Mouse (Mus musculus) bone marrow macrophage, adult 2 months (primary cell): ENCODE results near the gene Znrf4. TPM values are rescaled to one million over a fixed set of nuclear protein-coding genes. Genes with fewer than 3 reads are reported as not detected.

ENCODE experiments used
- H3K27ac ChIP-seq: 2 replicates; pipeline ENCODE4 v1.5.1; 2012; ENCODE audit warnings: low read depth, low read length; ENCODE audit not compliant: insufficient read depth
- H3K4me1 ChIP-seq: 2 replicates; pipeline ENCODE4 v1.6.1; 2012; ENCODE audit warnings: low read length; ENCODE audit not compliant: control insufficient read depth, insufficient read depth
- H3K4me3 ChIP-seq: 2 replicates; pipeline ENCODE4 v1.5.1; 2012; ENCODE audit warnings: mild to moderate bottlenecking, low read length, moderate library complexity; ENCODE audit not compliant: insufficient read depth
- CTCF ChIP-seq: IDR thresholded peaks from 2 replicates; pipeline ENCODE4 v1.5.1; 2012; ENCODE audit warnings: low read depth, mild to moderate bottlenecking, low read length, moderate library complexity
- POLR2A ChIP-seq: IDR thresholded peaks from 2 replicates; pipeline ENCODE4 v1.6.1; 2012; ENCODE audit warnings: mild to moderate bottlenecking, low read depth, low read length, borderline replicate concordance
- polyA plus RNA-seq: library from polyadenylated mRNA; stranded (reverse); fragments of >200 nt; gene quantifications from 2 replicates; pipeline ENCODE4 v1.2.4, GENCODE M21; 2012; ENCODE audit not compliant: missing spikeins, insufficient read depth, insufficient read length

Znrf4 gene
- polyA plus RNA-seq, 1 experiment, result not detected

DNA sequence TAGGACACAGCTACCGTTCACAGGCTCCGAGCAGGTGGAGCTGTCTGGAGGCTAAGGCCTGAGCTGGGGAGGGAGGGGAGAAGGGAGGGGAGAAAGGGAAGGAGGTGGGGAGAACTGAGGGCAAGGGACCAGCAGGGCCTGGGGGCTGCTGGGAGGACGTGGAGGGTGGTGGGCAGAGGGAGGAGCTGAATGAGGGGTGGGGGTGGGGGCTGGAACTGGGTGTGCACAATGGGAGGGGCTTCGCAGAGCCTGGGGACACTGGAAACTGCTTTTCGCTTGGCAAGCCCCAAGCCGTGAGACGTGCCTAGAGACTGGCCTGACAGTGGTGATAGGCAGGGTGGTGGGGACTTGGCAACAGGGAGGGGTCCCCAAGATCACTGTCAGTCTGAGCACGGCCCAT is 43.0 kb downstream of the Znrf4 start:
- Histone ChIP-seq H3K27ac (peak overlapping the region; percentile 52), H3K4me3 (peak overlapping the region; percentile 46), H3K4me1 (peaks cover 27% of the 10 kb centered on the region)
- TF ChIP-seq CTCF (no peak), POLR2A (no peak)

DNA sequence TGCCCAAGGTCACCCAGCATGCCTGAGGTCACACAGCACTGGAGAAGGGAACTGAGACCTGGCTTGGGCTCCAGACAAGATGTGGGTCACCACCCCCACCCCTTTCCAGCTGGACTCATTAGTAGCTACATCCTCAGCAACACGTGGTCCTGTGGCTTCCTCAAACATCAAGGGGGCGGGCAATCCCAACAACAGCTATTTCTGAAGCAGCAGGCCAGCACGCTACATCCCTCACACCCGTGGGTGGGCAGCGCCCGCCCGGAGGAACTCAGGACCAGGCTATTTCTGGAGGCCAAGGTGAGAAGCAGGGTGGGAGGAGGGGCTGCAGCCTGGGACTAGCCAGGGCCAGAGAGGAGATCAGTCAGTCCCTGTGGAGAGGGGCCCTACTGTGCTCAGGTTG is 43.4 kb downstream of the Znrf4 start:
- peak overlapping the region; percentile 52 for H3K27ac ChIP-seq
- TF ChIP-seq CTCF, result no peak
- no peak for TF ChIP-seq POLR2A
- peaks cover 31% of the 10 kb centered on the region for H3K4me1 ChIP-seq
- peak overlapping the region; percentile 46 for H3K4me3 ChIP-seq

DNA sequence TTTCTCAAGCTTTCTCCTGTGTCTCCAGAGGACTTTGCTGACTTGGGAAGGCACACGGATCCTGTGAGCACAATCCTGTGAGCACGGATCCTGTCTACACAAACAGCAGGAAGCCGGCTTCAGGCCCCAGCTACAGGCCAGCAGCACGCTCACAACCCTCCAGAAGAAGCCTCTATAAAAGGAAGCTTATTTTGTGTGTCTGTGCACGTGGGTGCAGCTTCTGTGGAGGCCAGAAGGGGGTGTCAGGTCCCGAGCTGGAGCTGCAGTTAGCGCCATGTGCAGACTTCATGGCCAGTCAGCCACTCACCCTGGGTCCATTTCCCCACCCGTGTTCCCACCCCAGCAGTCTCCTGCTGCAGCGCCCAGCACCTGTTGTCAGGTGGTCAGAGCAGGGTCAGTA is 43.9 kb downstream of the Znrf4 start:
- Histone ChIP-seq H3K4me1 (peaks cover 30% of the 10 kb centered on the region), H3K27ac (0 out of 2 replicates have a peak overlapping the region, but pooled peaks have one; percentile 29), H3K4me3 (no peak overlapping the region)
- 0 out of 2 replicates have a peak, but pooled peaks have one; percentile 7 for TF ChIP-seq CTCF
- no peak for TF ChIP-seq POLR2A

DNA sequence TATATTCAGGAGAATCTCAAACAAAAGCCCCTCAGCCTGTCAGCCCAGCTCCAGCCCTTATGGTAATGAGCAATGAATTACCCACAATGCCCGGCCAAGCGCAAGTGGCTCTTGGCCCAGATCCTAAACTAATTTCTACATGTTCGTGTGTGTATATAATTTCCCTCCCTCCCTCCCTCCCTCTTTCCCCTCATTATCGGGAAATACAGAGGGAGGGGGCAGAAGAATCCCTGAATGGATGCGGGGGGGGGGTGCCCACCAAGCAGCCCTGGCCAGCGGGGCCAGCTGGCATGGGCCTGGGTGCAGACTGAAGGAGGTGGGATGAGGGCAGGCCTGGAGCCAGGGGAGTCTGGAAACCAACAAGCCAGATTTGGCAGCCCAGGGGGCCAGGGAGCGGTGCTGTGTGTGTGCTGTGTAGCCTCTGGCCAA is 44.8 kb downstream of the Znrf4 start:
- Histone ChIP-seq H3K27ac (no peak overlapping the region), H3K4me1 (peaks cover 36% of the 10 kb centered on the region), H3K4me3 (no peak overlapping the region)
- TF ChIP-seq POLR2A, result no peak
- TF ChIP-seq CTCF, result no peak

DNA sequence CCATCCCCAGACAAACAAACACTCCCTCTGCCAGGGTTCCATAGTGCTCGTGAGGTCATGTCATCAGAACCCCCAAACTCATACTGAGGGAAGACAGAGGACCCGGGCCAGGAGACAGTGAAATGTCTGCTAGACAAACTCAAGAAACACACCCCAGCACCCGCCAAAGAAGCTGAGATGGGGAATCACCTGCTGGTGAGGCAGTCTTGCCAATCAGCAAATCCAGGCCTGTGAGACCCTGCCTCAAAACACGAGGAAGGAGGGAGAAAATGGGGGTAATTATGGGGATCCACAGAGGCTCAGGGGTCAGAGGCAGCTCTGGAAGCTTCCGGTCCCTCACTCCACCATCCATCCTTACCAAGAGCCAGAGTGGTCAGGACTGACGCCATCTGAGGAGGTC is 45.5 kb downstream of the Znrf4 start:
- TF ChIP-seq CTCF (no peak), POLR2A (no peak)
- Histone ChIP-seq H3K4me3 (no peak overlapping the region), H3K27ac (no peak overlapping the region), H3K4me1 (peaks cover 36% of the 10 kb centered on the region)

DNA sequence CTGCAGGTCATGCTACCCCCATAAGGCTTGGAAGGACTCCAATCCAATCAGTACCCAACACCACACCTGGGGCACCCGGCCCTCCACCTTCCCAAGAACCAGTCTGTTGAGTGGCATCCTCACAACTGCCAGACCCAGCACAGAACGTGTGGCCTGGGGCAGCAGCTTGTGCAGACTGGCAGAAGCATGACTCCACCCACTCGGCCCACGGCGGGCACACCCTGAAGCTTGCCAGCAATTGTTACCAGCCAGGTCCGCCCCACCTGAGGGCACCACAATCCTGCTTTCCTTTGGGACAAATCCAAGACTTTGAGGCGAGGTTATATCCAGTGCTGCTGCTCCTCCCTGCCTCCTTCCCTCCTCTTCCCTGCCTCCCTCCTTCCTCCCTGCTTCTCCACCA is 47.4 kb downstream of the Znrf4 start:
- no peak overlapping the region for H3K27ac ChIP-seq
- TF ChIP-seq CTCF (no peak), POLR2A (no peak)
- H3K4me1 ChIP-seq, result peaks cover 41% of the 10 kb centered on the region
- H3K4me3 ChIP-seq, result no peak overlapping the region

DNA sequence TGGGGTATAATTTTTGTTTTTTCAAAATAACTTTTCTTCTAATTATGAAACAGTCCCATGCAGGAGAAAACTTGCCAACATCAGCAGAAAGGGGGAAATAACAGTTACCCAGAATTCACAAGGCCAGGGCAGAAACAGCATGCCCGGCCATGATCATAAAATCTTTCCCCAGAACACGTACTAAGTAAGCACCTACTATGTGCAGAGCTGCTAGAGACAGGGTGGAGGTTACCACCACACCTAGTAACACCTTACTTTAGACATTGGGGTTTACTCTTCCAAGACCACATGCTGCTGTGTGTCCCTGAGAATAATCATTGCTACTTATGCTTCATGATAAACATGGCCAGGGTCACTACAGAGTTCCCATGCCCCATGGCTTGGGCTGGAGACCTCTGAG is 47.9 kb downstream of the Znrf4 start:
- Histone ChIP-seq H3K4me3 (no peak overlapping the region), H3K4me1 (peaks cover 38% of the 10 kb centered on the region), H3K27ac (no peak overlapping the region)
- no peak for TF ChIP-seq CTCF
- no peak for TF ChIP-seq POLR2A

DNA sequence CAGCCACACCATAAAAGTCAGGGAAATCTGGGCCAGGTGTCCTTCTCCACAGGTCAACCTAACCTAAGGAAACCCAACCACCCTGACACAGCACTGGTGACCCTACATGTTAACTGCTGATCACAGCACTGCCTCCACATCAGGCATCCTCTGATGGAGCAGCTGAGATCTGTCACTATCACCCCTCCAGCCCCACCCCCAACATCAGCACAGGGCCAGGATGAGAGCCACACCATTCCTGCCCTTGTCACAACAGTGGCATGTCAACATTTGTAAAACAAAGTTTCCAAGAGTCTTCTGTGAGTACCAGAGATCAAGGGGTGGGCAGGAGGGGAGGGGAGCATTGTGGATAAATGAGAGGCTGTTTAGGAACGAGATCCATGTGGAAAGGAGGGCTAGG is 48.7 kb downstream of the Znrf4 start:
- TF ChIP-seq CTCF (no peak), POLR2A (no peak)
- Histone ChIP-seq H3K4me1 (peaks cover 41% of the 10 kb centered on the region), H3K27ac (no peak overlapping the region), H3K4me3 (no peak overlapping the region)

DNA sequence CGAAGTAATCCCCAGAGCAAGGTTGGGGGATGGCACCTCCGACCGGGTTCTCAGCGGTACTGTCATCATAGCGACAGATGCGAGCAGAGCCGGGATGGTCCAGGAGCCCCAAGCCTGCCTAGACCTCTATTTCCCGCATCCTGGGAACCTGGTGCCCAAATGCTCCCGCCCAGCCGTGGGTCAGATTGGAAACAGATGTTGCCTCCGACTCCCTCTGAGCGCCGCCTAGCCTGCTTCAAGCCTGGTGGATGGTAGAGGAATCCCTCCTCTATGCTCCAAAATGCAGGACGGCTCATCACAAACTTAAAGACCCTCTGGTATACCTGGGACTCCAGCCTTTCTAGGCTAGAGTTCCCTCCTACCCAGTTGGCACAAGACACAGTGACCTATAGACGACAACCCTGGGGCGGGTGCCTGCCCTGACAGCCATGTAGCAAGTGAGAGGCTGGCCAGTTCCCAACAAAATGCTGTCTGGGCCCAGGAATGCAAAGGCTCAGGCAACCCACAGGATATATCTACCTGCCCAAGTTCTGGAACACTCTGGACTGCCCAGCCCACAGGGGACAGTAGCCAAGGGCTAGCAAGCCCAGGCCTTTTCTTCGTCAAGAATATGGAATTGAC is 49.3 kb downstream of the Znrf4 start:
- no peak overlapping the region for H3K27ac ChIP-seq
- TF ChIP-seq POLR2A (no peak), CTCF (no peak)
- H3K4me3 ChIP-seq, result peak overlapping the region; percentile 90
- peaks cover 36% of the 10 kb centered on the region for H3K4me1 ChIP-seq

DNA sequence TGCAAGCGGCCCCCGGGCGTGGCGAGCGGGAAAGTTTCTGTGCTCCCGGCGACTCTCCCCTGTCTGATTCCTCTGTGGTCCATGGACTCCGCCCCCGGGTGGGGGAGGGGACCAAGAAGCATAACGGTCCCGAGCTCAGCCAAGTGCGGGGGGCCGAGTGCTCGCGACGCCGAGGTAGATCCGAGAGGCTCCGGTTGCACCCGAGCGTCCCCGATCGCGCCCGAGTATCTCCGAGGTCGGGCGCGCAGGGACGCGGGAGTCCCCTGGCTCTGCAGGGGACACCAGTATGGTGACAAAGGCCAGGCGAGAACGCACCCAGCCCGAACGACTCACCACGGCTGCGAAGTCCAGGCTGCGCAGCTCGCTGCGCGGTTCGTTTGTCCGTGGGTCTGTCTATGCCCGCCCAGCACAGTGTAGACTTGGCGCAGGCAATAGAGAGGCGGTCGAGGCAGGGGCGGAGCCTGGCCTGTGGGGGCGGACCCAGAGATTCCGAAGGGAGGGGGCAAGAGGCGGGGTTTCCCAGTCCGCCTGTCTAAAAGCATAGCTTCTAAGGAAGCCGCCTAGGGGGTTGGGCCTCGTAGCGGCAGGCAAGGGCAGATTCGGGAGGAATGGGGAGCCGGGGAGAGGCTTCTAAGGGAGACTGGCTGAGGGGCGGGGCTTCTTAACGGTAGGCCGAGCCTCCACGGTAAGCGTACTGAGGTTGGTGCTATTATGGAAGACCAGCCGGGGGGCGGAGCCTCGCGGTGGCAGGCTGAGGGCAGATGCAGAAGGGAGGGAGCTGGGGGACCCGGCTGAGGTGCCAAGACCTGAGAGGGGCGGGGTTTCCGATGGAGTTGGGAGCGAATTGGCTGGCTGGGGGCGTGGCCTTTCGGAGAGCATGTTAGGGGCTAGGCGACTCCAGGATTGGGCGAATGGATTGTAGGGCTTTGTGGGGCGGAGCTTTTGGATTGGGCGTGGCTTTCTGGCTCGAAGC is 50.2 kb downstream of the Znrf4 start:
- TF ChIP-seq CTCF (no peak), POLR2A (no peak)
- Histone ChIP-seq H3K27ac (peak overlapping the region; percentile 68), H3K4me3 (peak overlapping the region; percentile 90), H3K4me1 (peaks cover 33% of the 10 kb centered on the region)

Other genes with a start within 250 kb of the Znrf4 start
- gene Ticam1, start 235.6 kb downstream of the Znrf4 start, polyA plus RNA-seq, result 13.5 and 17.6 TPM in 2 replicates
- 40.4 and 44.1 TPM in 2 replicates for gene Plin3, start 219.6 kb downstream of the Znrf4 start, polyA plus RNA-seq
- not detected in 2 replicates for gene Arrdc5, start 212.1 kb downstream of the Znrf4 start, polyA plus RNA-seq
- gene Uhrf1, start 209.1 kb downstream of the Znrf4 start, polyA plus RNA-seq, result 23.9 and 29.3 TPM in 2 replicates
- 13.2 and 17.3 TPM in 2 replicates for gene Kdm4b, start 186.4 kb downstream of the Znrf4 start, polyA plus RNA-seq
- gene Ptprs, start 35.9 kb downstream of the Znrf4 start, polyA plus RNA-seq, result 75.2 and 77.2 TPM in 2 replicates
- gene Gm20219, start 42.0 kb upstream of the Znrf4 start, polyA plus RNA-seq, result 1.6 and 2.1 TPM in 2 replicates
- gene Safb2, start 72.2 kb upstream of the Znrf4 start, polyA plus RNA-seq, result 164 and 176 TPM in 2 replicates
- 73.7 and 75.6 TPM in 2 replicates for gene Safb, start 72.4 kb upstream of the Znrf4 start, polyA plus RNA-seq
- 80.8 and 87.4 TPM in 2 replicates for gene 2410015M20Rik, start 97.3 kb upstream of the Znrf4 start, polyA plus RNA-seq
- gene Rpl36, start 101.0 kb upstream of the Znrf4 start, polyA plus RNA-seq, result 507 and 564 TPM in 2 replicates
- gene Lonp1, start 114.5 kb upstream of the Znrf4 start, polyA plus RNA-seq, result 29.6 and 29.9 TPM in 2 replicates
- gene Catsperd, start 115.7 kb upstream of the Znrf4 start, polyA plus RNA-seq, result not detected in 2 replicates
- 36.9 and 38.5 TPM in 2 replicates for gene Ranbp3, start 160.9 kb upstream of the Znrf4 start, polyA plus RNA-seq
- gene Ndufa11, start 205.3 kb upstream of the Znrf4 start, polyA plus RNA-seq, result 75.1 and 96.1 TPM in 2 replicates
- 11.0 and 13.7 TPM in 2 replicates for gene Vmac, start 205.6 kb upstream of the Znrf4 start, polyA plus RNA-seq
- 0.55 and 0.80 TPM in 2 replicates for gene Nrtn, start 245.1 kb upstream of the Znrf4 start, polyA plus RNA-seq